Mouse (Mus musculus) forebrain, embryonic 16.5 days (tissue): Measurements from ENCODE around the gene Tmtc4. TPM values are rescaled to one million over a fixed set of nuclear protein-coding genes. Genes with fewer than 3 reads are reported as not detected.
A peak's percentile ranks its signal among the peaks of the same experiment; 100 is the strongest.

Experiments
- ATAC-seq: fragments of 200-750 bp; cut with Nextera tagmentation; 2 replicates; pipeline ENCODE4 v1.8.0; 2017; ENCODE audit warnings: mild to moderate bottlenecking, moderate library complexity
- H3K27ac ChIP-seq: fragments of 300-500 bp; sonication (generic); 2 replicates; pipeline ENCODE4 v1.5.1; 2014; ENCODE audit warnings: low read length, control low read depth
- H3K27me3 ChIP-seq: fragments of 300-500 bp; sonication (generic); replicated peaks from 2 replicates; pipeline ENCODE4 v1.6.1; 2014; ENCODE audit warnings: low read length; ENCODE audit not compliant: control insufficient read depth, insufficient read depth
- H3K36me3 ChIP-seq: fragments of 300-500 bp; sonication (generic); 2 replicates; pipeline ENCODE4 v1.6.1; 2014; ENCODE audit not compliant: control insufficient read depth, insufficient read depth
- H3K4me1 ChIP-seq: fragments of 300-500 bp; sonication (generic); replicated peaks from 2 replicates; pipeline ENCODE4 v1.6.1; 2014; ENCODE audit warnings: low read length; ENCODE audit not compliant: control insufficient read depth, insufficient read depth
- H3K4me2 ChIP-seq: fragments of 300-500 bp; sonication (generic); 2 replicates; pipeline ENCODE4 v1.6.1; 2014; ENCODE audit warnings: mild to moderate bottlenecking, low read length, control low read depth
- H3K4me3 ChIP-seq: fragments of 300-500 bp; sonication (generic); replicated peaks from 2 replicates; pipeline ENCODE4 v1.5.1; 2014; ENCODE audit warnings: mild to moderate bottlenecking, low read length, control low read depth
- H3K9ac ChIP-seq: fragments of 300-500 bp; sonication (generic); replicated peaks from 2 replicates; pipeline ENCODE4 v1.6.1; 2014; ENCODE audit warnings: low read depth, low read length, control low read depth
- H3K9me3 ChIP-seq: fragments of 300-500 bp; sonication (generic); 2 replicates; pipeline ENCODE4 v1.6.1; 2016; ENCODE audit warnings: low read length; ENCODE audit not compliant: control insufficient read depth
- WGBS: fragments of 180-500 bp; shearing (Covaris S2); extraction: QIAGEN DNeasy Blood & Tissue Kit; methylation state at CpG from one replicate; pipeline ENCODE4 v1.1.7; 2014; 5-methylcytosine and 5-hydroxymethylcytosine counted together
- polyA plus RNA-seq: library from polyadenylated mRNA; unstranded; fragments of >200 nt; fragmentation: Nextera tagmentation; extraction: Ambion mirVana; gene quantifications from 2 replicates; pipeline ENCODE4 v1.2.1, GENCODE M21; 2015

Tmtc4 gene
- polyA plus RNA-seq, 1 experiment from 2014 or later = 40.3 TPM

GRCm38 (mm10) chr14:122875056-122875455, 108.8 kb downstream of the Tmtc4 start:
- H3K4me1 ChIP-seq = peaks cover 27% of the 10 kb centered on the region
- H3K9me3 ChIP-seq = no peaks in the 10 kb centered on the region
- no peak overlapping the region for H3K4me3 ChIP-seq
- H3K4me2 ChIP-seq = no peak overlapping the region
- H3K27me3 ChIP-seq = peaks cover 15% of the 10 kb centered on the region
- peak overlapping the region; percentile 35; the same call in 1 of the 2 replicates for H3K27ac ChIP-seq
- 34% methylated on average over 8 of the region's 8 CpGs for WGBS
- no peak for ATAC-seq
- H3K36me3 ChIP-seq = no peaks in the 10 kb centered on the region
- peak overlapping the region; percentile 8; the same call in 1 of the 2 replicates for H3K9ac ChIP-seq

GRCm38 (mm10) chr14:122872612-122873011, 111.2 kb downstream of the Tmtc4 start:
- Histone ChIP-seq H3K4me2 (no peak overlapping the region), H3K9me3 (no peaks in the 10 kb centered on the region), H3K4me1 (peaks cover 28% of the 10 kb centered on the region), H3K4me3 (no peak overlapping the region), H3K27me3 (peaks cover 14% of the 10 kb centered on the region), H3K27ac (no peak overlapping the region), H3K36me3 (no peaks in the 10 kb centered on the region), H3K9ac (no peak overlapping the region)
- WGBS = 60% methylated on average over 6 of the region's 6 CpGs
- no peak for ATAC-seq

- 10% methylated on average over 4 of the region's 4 CpGs for WGBS
- ATAC-seq = peak; percentile 83
- Histone ChIP-seq H3K4me1 (peaks cover 28% of the 10 kb centered on the region), H3K9ac (no peak overlapping the region), H3K9me3 (no peaks in the 10 kb centered on the region), H3K4me3 (no peak overlapping the region), H3K27ac (no peak overlapping the region), H3K27me3 (peaks cover 13% of the 10 kb centered on the region), H3K36me3 (no peaks in the 10 kb centered on the region), H3K4me2 (no peak overlapping the region)
These were observed 111.8 kb downstream of the Tmtc4 start for GRCm38 (mm10) chr14:122871841-122872580.

- no peaks in the 10 kb centered on the region for H3K36me3 ChIP-seq
- no peak for ATAC-seq
- 73% methylated on average over 6 of the region's 6 CpGs for WGBS
- peaks cover 9% of the 10 kb centered on the region for H3K27me3 ChIP-seq
- H3K9ac ChIP-seq = no peak overlapping the region
- H3K4me1 ChIP-seq = peaks cover 16% of the 10 kb centered on the region
- no peak overlapping the region for H3K4me3 ChIP-seq
- no peak overlapping the region for H3K27ac ChIP-seq
- H3K4me2 ChIP-seq = no peak overlapping the region
- H3K9me3 ChIP-seq = no peaks in the 10 kb centered on the region
These were observed 114.0 kb downstream of the Tmtc4 start for GRCm38 (mm10) chr14:122869831-122870230.

Other genes with a start within 250 kb of the Tmtc4 start
- 6.2 and 6.5 TPM in 2 replicates for gene Ggact, start 70.3 kb downstream of the Tmtc4 start, polyA plus RNA-seq